Mouse (Mus musculus): Measurements from ENCODE around the gene Barhl2. TPM values are rescaled to one million over a fixed set of nuclear protein-coding genes. Genes with fewer than 3 reads are reported as not detected.
A peak's percentile ranks its signal among the peaks of the same experiment; 100 is the strongest.

Barhl2 gene
- polyA plus RNA-seq, 1 experiment from 2014 or later: not detected

DNA sequence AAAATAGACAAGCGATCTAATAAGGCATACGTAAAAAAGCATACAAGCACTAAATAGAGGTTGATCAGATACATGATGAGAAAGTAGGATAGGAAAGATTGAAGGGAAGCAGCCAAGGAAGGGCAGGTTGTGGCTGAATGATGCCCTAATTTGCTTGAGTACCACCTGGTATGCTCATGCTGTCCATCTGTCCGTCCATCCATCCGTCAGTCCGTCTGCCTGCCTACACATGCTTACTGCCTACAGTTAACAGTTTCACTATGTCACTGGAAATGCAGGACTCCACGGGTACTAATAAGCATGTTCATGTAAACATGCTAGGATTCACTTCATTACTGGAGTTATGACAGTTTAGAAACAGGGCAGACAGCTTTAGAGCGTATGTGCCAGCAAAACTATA is 19.1 kb downstream of the Barhl2 start:
- H3K27ac ChIP-seq (ENCODE audit: low read depth, low read length): no peak overlapping the region
- no peak for ATAC-seq (ENCODE audit: low FRiP score, low TSS enrichment)
- no peaks in the 10 kb centered on the region for H3K36me3 ChIP-seq (ENCODE audit: control insufficient read depth, insufficient read depth, low read length)
- no peak overlapping the region for H3K4me2 ChIP-seq (replicated peaks; ENCODE audit: low read depth, low read length)
- no peaks in the 10 kb centered on the region for H3K4me1 ChIP-seq (ENCODE audit: control insufficient read depth, insufficient read depth, low read length)
- 92% methylated on average over 7 of the region's 7 CpGs for WGBS
- H3K9me3 ChIP-seq (ENCODE audit: control insufficient read depth, low read length): no peaks in the 10 kb centered on the region
- peaks cover 14% of the 10 kb centered on the region for H3K27me3 ChIP-seq (ENCODE audit: control insufficient read depth, insufficient read depth, low read length)
- H3K4me3 ChIP-seq (ENCODE audit: low read length): no peak overlapping the region
- H3K9ac ChIP-seq (ENCODE audit: low read depth, low read length): no peak overlapping the region

DNA sequence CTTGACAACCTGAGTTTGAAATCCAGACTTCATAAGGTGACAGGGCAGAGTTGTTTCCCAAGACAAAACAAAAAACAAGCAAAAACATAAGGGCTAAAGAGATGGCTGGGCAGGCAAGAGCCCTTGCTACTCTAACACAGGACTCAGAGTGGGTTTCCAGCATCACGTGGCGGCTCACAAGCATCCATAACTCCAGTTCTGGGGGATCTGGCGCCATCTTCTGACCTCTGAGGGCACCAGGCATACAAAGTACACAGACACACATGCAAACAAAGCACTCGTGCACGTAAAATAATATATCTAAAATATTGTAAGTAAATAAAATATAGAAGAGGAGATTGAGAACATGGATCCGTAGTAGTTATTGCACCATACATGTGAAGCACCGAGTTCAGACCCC is 31.9 kb downstream of the Barhl2 start:
- no peak overlapping the region for H3K27ac ChIP-seq (ENCODE audit: low read depth, low read length)
- no peaks in the 10 kb centered on the region for H3K4me1 ChIP-seq (ENCODE audit: control insufficient read depth, insufficient read depth, low read length)
- H3K4me3 ChIP-seq (ENCODE audit: low read length): no peak overlapping the region
- H3K4me2 ChIP-seq (replicated peaks; ENCODE audit: low read depth, low read length): no peak overlapping the region
- no peaks in the 10 kb centered on the region for H3K36me3 ChIP-seq (ENCODE audit: control insufficient read depth, insufficient read depth, low read length)
- peaks cover under 1% of the 10 kb centered on the region; the same call in 1 of the 2 replicates for H3K27me3 ChIP-seq (ENCODE audit: control insufficient read depth, insufficient read depth, low read length)
- ATAC-seq (ENCODE audit: low FRiP score, low TSS enrichment): no peak
- 77% methylated on average over 7 of the region's 7 CpGs for WGBS
- H3K9ac ChIP-seq (ENCODE audit: low read depth, low read length): no peak overlapping the region
- H3K9me3 ChIP-seq (ENCODE audit: control insufficient read depth, low read length): no peaks in the 10 kb centered on the region

DNA sequence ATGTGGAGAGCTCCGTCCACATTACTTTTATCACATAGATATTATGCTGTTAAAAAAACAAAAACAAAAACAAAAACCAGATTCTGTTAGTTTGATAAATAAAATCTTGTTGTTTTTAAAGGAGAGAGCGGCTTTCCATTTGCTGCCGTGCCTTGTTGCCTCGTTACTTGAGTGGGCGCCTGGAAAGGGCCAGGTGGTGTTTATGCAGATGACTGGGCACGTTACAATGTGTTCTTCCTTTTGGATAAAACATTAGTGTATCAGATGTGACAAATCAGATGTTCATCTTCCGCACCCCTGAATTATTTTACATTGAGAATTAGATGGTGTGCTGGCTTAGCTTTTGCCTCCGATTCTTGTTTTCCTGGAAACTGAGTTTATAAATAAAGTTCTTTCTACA is 37.1 kb downstream of the Barhl2 start:
- no peak overlapping the region for H3K4me2 ChIP-seq (replicated peaks; ENCODE audit: low read depth, low read length)
- H3K27me3 ChIP-seq (ENCODE audit: control insufficient read depth, insufficient read depth, low read length): no peaks in the 10 kb centered on the region
- H3K9ac ChIP-seq (ENCODE audit: low read depth, low read length): no peak overlapping the region
- no peaks in the 10 kb centered on the region for H3K36me3 ChIP-seq (ENCODE audit: control insufficient read depth, insufficient read depth, low read length)
- H3K4me3 ChIP-seq (ENCODE audit: low read length): no peak overlapping the region
- no peaks in the 10 kb centered on the region for H3K4me1 ChIP-seq (ENCODE audit: control insufficient read depth, insufficient read depth, low read length)
- 81% methylated on average over 8 of the region's 8 CpGs for WGBS
- H3K27ac ChIP-seq (ENCODE audit: low read depth, low read length): no peak overlapping the region
- ATAC-seq (ENCODE audit: low FRiP score, low TSS enrichment): no peak
- H3K9me3 ChIP-seq (ENCODE audit: control insufficient read depth, low read length): no peaks in the 10 kb centered on the region

DNA sequence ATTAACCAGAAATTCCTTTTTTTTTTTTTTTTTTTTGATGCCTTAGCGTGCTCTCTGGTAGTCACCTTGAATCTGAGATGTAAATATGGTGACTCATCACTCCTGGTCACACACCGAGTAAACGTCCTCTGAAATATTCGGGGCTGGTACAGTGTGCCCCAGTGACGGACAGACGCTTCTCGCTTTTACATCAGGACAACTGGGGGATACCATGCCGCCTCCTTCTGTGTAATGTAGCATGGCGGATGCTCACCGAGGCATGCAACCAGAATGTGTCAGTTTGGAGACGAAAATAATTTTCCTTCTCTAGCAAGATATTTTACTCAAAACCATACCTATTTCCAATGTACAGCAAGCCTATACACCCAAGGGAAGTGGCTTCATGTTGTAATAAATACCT is 37.6 kb downstream of the Barhl2 start:
- Histone ChIP-seq H3K9me3 (ENCODE audit: control insufficient read depth, low read length) (no peaks in the 10 kb centered on the region), H3K9ac (ENCODE audit: low read depth, low read length) (no peak overlapping the region), H3K4me2 (replicated peaks; ENCODE audit: low read depth, low read length) (no peak overlapping the region), H3K4me3 (ENCODE audit: low read length) (no peak overlapping the region), H3K4me1 (ENCODE audit: control insufficient read depth, insufficient read depth, low read length) (no peaks in the 10 kb centered on the region), H3K36me3 (ENCODE audit: control insufficient read depth, insufficient read depth, low read length) (no peaks in the 10 kb centered on the region), H3K27ac (ENCODE audit: low read depth, low read length) (no peak overlapping the region), H3K27me3 (ENCODE audit: control insufficient read depth, insufficient read depth, low read length) (no peaks in the 10 kb centered on the region)
- no peak for ATAC-seq (ENCODE audit: low FRiP score, low TSS enrichment)
- 75% methylated on average over 11 of the region's 11 CpGs for WGBS

DNA sequence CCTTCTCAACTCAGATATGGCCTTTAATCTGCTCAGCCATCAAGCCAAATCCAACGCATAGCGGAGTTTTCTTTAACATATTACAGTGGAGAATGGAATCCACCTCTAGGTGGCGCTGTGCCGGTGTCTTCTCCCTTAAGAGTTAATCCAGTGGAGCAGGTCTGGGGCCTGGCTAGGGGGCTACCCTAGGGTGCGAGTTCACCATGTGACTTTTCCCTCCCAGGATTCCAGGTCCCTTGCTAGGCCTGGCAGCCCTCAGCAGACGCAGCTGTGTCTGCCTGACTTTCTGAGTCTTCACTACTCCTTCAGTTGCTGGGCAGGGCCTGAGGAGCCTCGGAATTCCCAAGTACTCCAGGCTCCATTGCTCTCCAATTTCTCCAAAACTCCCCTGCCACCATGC is 40.8 kb downstream of the Barhl2 start:
- peak; percentile 49; the same call in 1 of the 2 replicates for ATAC-seq (ENCODE audit: low FRiP score, low TSS enrichment)
- Histone ChIP-seq H3K36me3 (ENCODE audit: control insufficient read depth, insufficient read depth, low read length) (no peaks in the 10 kb centered on the region), H3K4me2 (replicated peaks; ENCODE audit: low read depth, low read length) (no peak overlapping the region), H3K9ac (ENCODE audit: low read depth, low read length) (no peak overlapping the region), H3K4me3 (ENCODE audit: low read length) (no peak overlapping the region), H3K27me3 (ENCODE audit: control insufficient read depth, insufficient read depth, low read length) (no peaks in the 10 kb centered on the region), H3K9me3 (ENCODE audit: control insufficient read depth, low read length) (no peaks in the 10 kb centered on the region), H3K4me1 (ENCODE audit: control insufficient read depth, insufficient read depth, low read length) (no peaks in the 10 kb centered on the region), H3K27ac (ENCODE audit: low read depth, low read length) (no peak overlapping the region)
- 31% methylated on average over 7 of the region's 7 CpGs for WGBS

DNA sequence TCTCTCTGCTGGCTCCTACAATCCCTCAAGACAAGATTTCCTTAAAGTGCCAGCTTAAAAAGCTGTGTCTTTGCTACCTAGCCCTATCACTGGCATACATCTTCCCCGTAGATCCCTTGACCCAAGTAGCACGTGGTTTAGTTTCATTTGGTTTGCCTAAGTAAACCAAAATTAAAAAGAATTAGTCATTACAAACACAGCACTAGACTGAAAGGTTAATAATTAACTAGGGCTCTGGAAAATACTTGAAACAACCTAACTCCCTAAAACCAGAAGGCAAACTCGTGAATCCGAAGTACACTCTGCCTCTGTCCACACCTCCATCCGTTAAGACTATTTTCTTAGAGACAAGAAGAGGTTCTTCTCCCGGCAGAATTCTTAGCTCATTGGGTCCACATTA is 41.4 kb downstream of the Barhl2 start:
- no peak overlapping the region for H3K27ac ChIP-seq (ENCODE audit: low read depth, low read length)
- no peaks in the 10 kb centered on the region for H3K9me3 ChIP-seq (ENCODE audit: control insufficient read depth, low read length)

DNA sequence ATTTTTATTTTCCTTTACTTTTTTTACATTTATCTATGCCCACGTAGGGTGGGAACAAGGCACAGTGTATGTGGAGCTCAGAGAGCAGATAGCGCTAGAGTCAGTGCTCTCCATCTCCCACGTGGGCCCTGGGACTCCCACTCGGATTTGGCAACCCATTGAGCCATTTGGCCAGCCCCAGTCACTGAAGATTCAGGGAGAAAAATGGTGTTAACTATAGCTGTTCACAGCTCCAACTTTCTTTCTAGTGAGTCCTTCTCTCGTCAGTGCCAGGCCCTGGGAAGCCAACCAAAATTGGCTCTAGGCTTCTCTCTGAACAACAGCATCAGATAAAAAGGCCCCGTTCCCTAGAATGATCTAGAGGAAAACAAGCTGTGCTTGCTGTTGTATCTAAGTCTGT is 42.2 kb downstream of the Barhl2 start:
- no peak for ATAC-seq (ENCODE audit: low FRiP score, low TSS enrichment)
- Histone ChIP-seq H3K9me3 (ENCODE audit: control insufficient read depth, low read length) (no peaks in the 10 kb centered on the region), H3K4me1 (ENCODE audit: control insufficient read depth, insufficient read depth, low read length) (no peaks in the 10 kb centered on the region), H3K4me3 (ENCODE audit: low read length) (no peak overlapping the region), H3K4me2 (replicated peaks; ENCODE audit: low read depth, low read length) (no peak overlapping the region), H3K9ac (ENCODE audit: low read depth, low read length) (no peak overlapping the region), H3K36me3 (ENCODE audit: control insufficient read depth, insufficient read depth, low read length) (no peaks in the 10 kb centered on the region), H3K27me3 (ENCODE audit: control insufficient read depth, insufficient read depth, low read length) (no peaks in the 10 kb centered on the region), H3K27ac (ENCODE audit: low read depth, low read length) (no peak overlapping the region)
- WGBS: 72% methylated on average over 6 of the region's 6 CpGs

More for the DNA sequence above, 41.4 kb downstream of the Barhl2 start:
- no peaks in the 10 kb centered on the region for H3K4me1 ChIP-seq (ENCODE audit: control insufficient read depth, insufficient read depth, low read length)
- no peak for ATAC-seq (ENCODE audit: low FRiP score, low TSS enrichment)
- H3K4me2 ChIP-seq (replicated peaks; ENCODE audit: low read depth, low read length): no peak overlapping the region
- no peak overlapping the region for H3K4me3 ChIP-seq (ENCODE audit: low read length)
- no peaks in the 10 kb centered on the region for H3K36me3 ChIP-seq (ENCODE audit: control insufficient read depth, insufficient read depth, low read length)
- 61% methylated on average over 6 of the region's 6 CpGs for WGBS
- no peak overlapping the region for H3K9ac ChIP-seq (ENCODE audit: low read depth, low read length)
- no peaks in the 10 kb centered on the region for H3K27me3 ChIP-seq (ENCODE audit: control insufficient read depth, insufficient read depth, low read length)

DNA sequence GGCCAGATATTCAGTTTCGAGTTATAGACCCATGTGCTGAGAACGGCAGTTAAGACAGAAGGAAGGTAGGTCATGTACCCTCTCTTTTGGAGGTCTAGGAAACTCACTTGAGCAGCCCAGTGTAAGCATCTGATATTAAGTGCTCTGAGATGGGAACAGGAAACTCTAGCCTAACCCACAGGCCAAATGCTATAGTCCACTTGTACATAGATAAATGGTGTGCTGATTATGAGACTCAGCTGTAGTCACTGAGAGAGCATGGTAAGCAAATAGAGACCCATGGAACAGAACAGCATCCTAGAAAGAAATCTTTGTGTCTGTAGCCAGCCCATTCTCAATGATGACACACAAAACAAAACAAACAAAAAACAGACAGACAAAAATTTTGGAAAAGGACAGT is 55.2 kb downstream of the Barhl2 start:
- Histone ChIP-seq H3K27ac (ENCODE audit: low read depth, low read length) (no peak overlapping the region), H3K36me3 (ENCODE audit: control insufficient read depth, insufficient read depth, low read length) (no peaks in the 10 kb centered on the region), H3K9me3 (ENCODE audit: control insufficient read depth, low read length) (no peaks in the 10 kb centered on the region), H3K4me1 (ENCODE audit: control insufficient read depth, insufficient read depth, low read length) (no peaks in the 10 kb centered on the region), H3K4me2 (replicated peaks; ENCODE audit: low read depth, low read length) (no peak overlapping the region), H3K27me3 (ENCODE audit: control insufficient read depth, insufficient read depth, low read length) (no peaks in the 10 kb centered on the region), H3K9ac (ENCODE audit: low read depth, low read length) (no peak overlapping the region), H3K4me3 (ENCODE audit: low read length) (no peak overlapping the region)
- WGBS: 83% methylated on average over 2 of the region's 2 CpGs
- no peak for ATAC-seq (ENCODE audit: low FRiP score, low TSS enrichment)

Measured in kidney, embryonic 14.5 days (tissue).